Mouse (Mus musculus): Measurements from ENCODE around the gene Igf2bp3.

- TF ChIP-seq POLR2A (IDR thresholded peaks at IDR 0.05; ENCODE audit: low read depth, low read length) = peak; percentile 81
- TF ChIP-seq USF1 (IDR thresholded peaks at IDR 0.05; ENCODE audit: low read depth, low read length) = no peak
- no peak for TF ChIP-seq MAFK (IDR thresholded peaks at IDR 0.05; ENCODE audit: insufficient replicate concordance, low read length)
- TF ChIP-seq EP300 (IDR thresholded peaks at IDR 0.05; ENCODE audit: low read length) = no peak
- no peak for TF ChIP-seq CTCF (conservative IDR thresholded peaks at IDR 0.05 in 1 of 2, IDR thresholded peaks at IDR 0.05 in 1 of 2; ENCODE audit: low read depth in 2 of 2, low read length in 2 of 2)
- TF ChIP-seq CHD2 (IDR thresholded peaks at IDR 0.05; ENCODE audit: low read length) = peak; percentile 64; the same call in 1 of the 2 replicates
- TF ChIP-seq MXI1 (IDR thresholded peaks at IDR 0.05; ENCODE audit: low read depth, low read length) = 0 out of 2 replicates have a peak, but pooled peaks have one; percentile 2
- TF ChIP-seq SIN3A (IDR thresholded peaks at IDR 0.05; ENCODE audit: low read length) = no peak; the same call in 1 of the 2 replicates
- TF ChIP-seq TCF12 (IDR thresholded peaks at IDR 0.05; ENCODE audit: low read depth, low read length) = no peak
- no peak for TF ChIP-seq GABPA (IDR thresholded peaks at IDR 0.05; ENCODE audit: insufficient replicate concordance, low read depth, low read length)
These were observed 3.0 kb upstream of the Igf2bp3 start for GRCm38 (mm10) chr6:49217581-49218274.
